ENCODE assay signal across 17 mouse cellular contexts in the genomic region with DNA sequence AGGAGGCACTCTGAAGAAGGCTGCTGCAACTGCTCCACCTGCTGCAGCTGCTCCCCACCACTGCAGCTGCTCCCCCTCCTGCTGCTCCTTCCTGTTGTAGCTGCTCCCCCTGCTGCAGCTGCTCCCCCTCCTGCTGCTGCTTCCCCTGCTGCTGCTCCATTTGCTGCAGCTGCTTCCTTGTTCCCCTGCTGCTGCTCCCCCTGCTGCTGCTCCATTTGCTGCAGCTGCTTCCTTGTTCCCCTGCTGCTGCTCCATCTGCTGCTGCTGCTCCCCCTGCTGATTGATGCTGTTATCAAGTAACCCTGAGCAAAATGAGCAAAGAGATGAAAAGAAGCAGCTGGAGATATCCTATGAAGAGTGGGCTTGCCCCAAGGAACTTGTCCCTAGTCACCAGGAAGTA. TPM values are rescaled to one million over a fixed set of nuclear protein-coding genes. Genes with fewer than 3 reads are reported as not detected.
DNase-seq lines count a peak whose midpoint lies in the region; ATAC-seq and TF ChIP-seq lines count a peak whose summit lies in the region.
"Had no signal": no experiment of that assay in that cellular context is flagged by ENCODE, and none has a peak within 500 bp of the region (broad histone marks: within the 10 kb centered on the region; RNA-seq: fewer than 3 reads in every experiment).

No protein-coding gene starts in this region.

- DNase-seq in forebrain, postnatal 0 days = no peak
- DNase-seq in forebrain, embryonic 14.5 days (ENCODE audit: low spot score) = no peak
- DNase-seq in lung, embryonic 14.5 days = no peak
- DNase-seq in lung, postnatal 10 days = no peak
- DNase-seq in thymus, postnatal 4 days = peak; percentile 33
- DNase-seq in thymus, adult 18-20 months = no peak
- DNase-seq: B cell, adult 2 months; cerebellum, adult 11 months; gastrocnemius, postnatal 10 days; heart, postnatal 10 days; kidney, postnatal 25 days; lung, postnatal 14 days; thymus, postnatal 25 days had no signal

- H3K4me1 ChIP-seq in forebrain, postnatal 0 days (ENCODE audit: insufficient read depth) = peaks cover 7% of the 10 kb centered on the region
- H3K4me1 ChIP-seq in forebrain, embryonic 14.5 days (ENCODE audit: control insufficient read depth, insufficient read depth, low read length) = peaks cover 13% of the 10 kb centered on the region
- H3K4me1 ChIP-seq in lung, embryonic 14.5 days (ENCODE audit: insufficient read depth) = no peaks in the 10 kb centered on the region

- H3K4me2 ChIP-seq in forebrain, postnatal 0 days (ENCODE audit: low read depth) = no peak overlapping the region
- no peak overlapping the region for H3K4me2 ChIP-seq in forebrain, embryonic 14.5 days (ENCODE audit: low read length)
- no peak overlapping the region for H3K4me2 ChIP-seq in lung, embryonic 14.5 days
- H3K4me2 ChIP-seq: embryonic facial prominence, embryonic 15.5 days; neural tube, embryonic 15.5 days had no signal

- no peaks in the 10 kb centered on the region for H3K9me3 ChIP-seq in forebrain, postnatal 0 days (ENCODE audit: low read length)
- H3K9me3 ChIP-seq in forebrain, embryonic 14.5 days (replicated peaks; ENCODE audit: control insufficient read depth, low read length) = no peaks in the 10 kb centered on the region
- no peaks in the 10 kb centered on the region for H3K9me3 ChIP-seq in lung, embryonic 14.5 days (ENCODE audit: low read depth, low read length)
- H3K9me3 ChIP-seq: embryonic facial prominence, embryonic 15.5 days; neural tube, embryonic 15.5 days had no signal

- H3K4me3 ChIP-seq in forebrain, postnatal 0 days (ENCODE audit: low read depth, low read length) = no peak overlapping the region
- no peak overlapping the region for H3K4me3 ChIP-seq in forebrain, embryonic 14.5 days (ENCODE audit: low read depth, low read length)
- H3K4me3 ChIP-seq in lung, embryonic 14.5 days (ENCODE audit: low read depth, low read length) = no peak overlapping the region
- H3K4me3 ChIP-seq: embryonic facial prominence, embryonic 15.5 days; neural tube, embryonic 15.5 days had no signal

- no peak for ATAC-seq in forebrain, postnatal 0 days
- no peak for ATAC-seq in forebrain, embryonic 14.5 days
- no peak for ATAC-seq in lung, embryonic 14.5 days (ENCODE audit: insufficient read depth)
- no peak for ATAC-seq in activated CD4-positive, CD25-positive, alpha-beta regulatory T cell, adult 4 months

- no peaks in the 10 kb centered on the region for H3K27me3 ChIP-seq in forebrain, postnatal 0 days (ENCODE audit: insufficient read depth, low read length)
- no peaks in the 10 kb centered on the region for H3K27me3 ChIP-seq in forebrain, embryonic 14.5 days (replicated peaks; ENCODE audit: control insufficient read depth, insufficient read depth, low read length)
- H3K27me3 ChIP-seq in lung, embryonic 14.5 days (ENCODE audit: insufficient read depth, low read length) = no peaks in the 10 kb centered on the region
- H3K27me3 ChIP-seq: embryonic facial prominence, embryonic 15.5 days; neural tube, embryonic 15.5 days had no signal

- peak; percentile 43 for TF ChIP-seq CTCF in forebrain, postnatal 0 days (IDR thresholded peaks at IDR 0.05; ENCODE audit: low read depth)
- TF ChIP-seq CTCF in lung, embryonic 14.5 days (IDR thresholded peaks at IDR 0.05; ENCODE audit: low read depth) = peak; percentile 27

- H3K9ac ChIP-seq in forebrain, postnatal 0 days = no peak overlapping the region
- H3K9ac ChIP-seq in forebrain, embryonic 14.5 days (ENCODE audit: low read length) = no peak overlapping the region
- no peak overlapping the region for H3K9ac ChIP-seq in lung, embryonic 14.5 days
- H3K9ac ChIP-seq: embryonic facial prominence, embryonic 15.5 days; neural tube, embryonic 15.5 days had no signal

- H3K27ac ChIP-seq in forebrain, postnatal 0 days (ENCODE audit: low read depth, low read length) = no peak overlapping the region
- no peak overlapping the region for H3K27ac ChIP-seq in forebrain, embryonic 14.5 days (ENCODE audit: low read depth, low read length)
- no peak overlapping the region for H3K27ac ChIP-seq in lung, embryonic 14.5 days (ENCODE audit: low read depth)
- H3K27ac ChIP-seq: embryonic facial prominence, embryonic 15.5 days; neural tube, embryonic 15.5 days had no signal

- H3K36me3 ChIP-seq in forebrain, postnatal 0 days (ENCODE audit: insufficient read depth) = no peaks in the 10 kb centered on the region
- no peaks in the 10 kb centered on the region for H3K36me3 ChIP-seq in forebrain, embryonic 14.5 days (ENCODE audit: control insufficient read depth, insufficient read depth, low read length)
- H3K36me3 ChIP-seq in lung, embryonic 14.5 days (ENCODE audit: insufficient read depth) = no peaks in the 10 kb centered on the region
- H3K36me3 ChIP-seq: embryonic facial prominence, embryonic 15.5 days; neural tube, embryonic 15.5 days had no signal

RNA-seq across cellular contexts. Expression of gene Ccdc60, which starts 8.3 kb away (rescaled TPM):
- 1.5 and 3.7 TPM in 2 replicates for total RNA-seq in forebrain, postnatal 0 days (2014; rRNA removed)
- polyA plus RNA-seq in forebrain, postnatal 0 days (2015; fragmentation: Nextera tagmentation; extraction: Ambion mirVana) = 1.4 and 1.9 TPM in 2 replicates
- polyA plus RNA-seq in forebrain, embryonic 14.5 days (2014; fragmentation: Nextera tagmentation; extraction: Ambion mirVana) = 0.89 and 1.1 TPM in 2 replicates
- 0.57 and 1.0 TPM in 2 replicates for polyA plus RNA-seq in lung, embryonic 14.5 days (2014; fragmentation: Nextera tagmentation; extraction: Ambion mirVana)
- not detected for polyA plus RNA-seq in activated CD4-positive, CD25-positive, alpha-beta regulatory T cell, adult 4 months (2017; shearing (Covaris generic))
- total RNA-seq: gastrocnemius, postnatal 10 days; heart, postnatal 10 days; liver, adult 2 months had no signal
- polyA plus RNA-seq: liver, adult 2 months had no signal
